Mouse (Mus musculus) ovary, postnatal 10 days (tissue): ENCODE results near the gene Olfr1305.

Experiments used
- DNase-seq: peaks from one replicate; pipeline ENCODE4 v3.0.0; 2022; ENCODE audit warnings: low spot score

The Olfr1305 gene

GRCm38 (mm10) chr2:111877049-111877448, at the start of gene Olfr1305:
Gene Olfr1305, minus strand, starts transcription at chr2:111877149.
- DNase-seq = no peak

DNA sequence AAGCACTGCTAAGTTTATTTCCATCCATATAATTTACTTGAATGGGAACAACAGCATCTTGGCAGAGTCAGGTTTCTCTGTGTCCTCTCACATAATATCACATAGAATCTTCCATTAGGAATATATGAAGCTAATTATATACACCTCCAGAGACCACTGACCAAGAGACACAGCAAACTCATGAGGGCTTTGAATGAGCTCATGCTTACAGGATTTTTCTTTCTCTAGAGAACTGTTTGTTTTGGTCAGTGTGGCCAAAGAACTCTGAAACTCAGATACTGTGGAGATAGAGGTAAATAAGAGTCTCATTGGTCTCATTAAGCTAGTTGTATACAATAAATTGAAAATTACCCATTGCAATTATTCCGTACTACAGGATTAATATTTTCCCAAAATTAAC, 39.2 kb upstream of the Olfr1305 start, which contains the start of gene Olfr1306:
Gene Olfr1306, minus strand, starts transcription at position 101 of the 400 bp plus-strand sequence.
- no peak for DNase-seq

GRCm38 (mm10) chr2:111820240-111820639, 56.7 kb downstream of the Olfr1305 start, which contains the start of gene Olfr1303:
Gene Olfr1303, minus strand, starts transcription at chr2:111820340.
- no peak for DNase-seq
